Mouse (Mus musculus): ENCODE measurements around the gene G430095P16Rik.

G430095P16Rik gene

GRCm38 (mm10) chr8:84770100-84770953 is 47.5 kb downstream of the G430095P16Rik start:
- no peak for DNase-seq (ENCODE audit: low read depth)

- DNase-seq (ENCODE audit: low read depth) = no peak
Observed at GRCm38 (mm10) chr8:84771000-84771687, 48.3 kb downstream of the G430095P16Rik start.

GRCm38 (mm10) chr8:84771941-84772378 is 49.2 kb downstream of the G430095P16Rik start:
- no peak for DNase-seq (ENCODE audit: low read depth)

GRCm38 (mm10) chr8:84772628-84773027 is 49.8 kb downstream of the G430095P16Rik start:
- DNase-seq (ENCODE audit: low read depth) = no peak

GRCm38 (mm10) chr8:84773304-84773703 is 50.5 kb downstream of the G430095P16Rik start:
- DNase-seq (ENCODE audit: low read depth) = no peak

- DNase-seq (ENCODE audit: low read depth) = no peak
Observed at GRCm38 (mm10) chr8:84773833-84774232, 51.0 kb downstream of the G430095P16Rik start.

GRCm38 (mm10) chr8:84774473-84774911 is 51.7 kb downstream of the G430095P16Rik start:
- DNase-seq (ENCODE audit: low read depth) = no peak

GRCm38 (mm10) chr8:84775105-84775591 is 52.3 kb downstream of the G430095P16Rik start:
- no peak for DNase-seq (ENCODE audit: low read depth)

GRCm38 (mm10) chr8:84775621-84776113 is 52.9 kb downstream of the G430095P16Rik start:
- no peak for DNase-seq (ENCODE audit: low read depth)
